Mouse (Mus musculus) heart, adult 2 months (tissue): ENCODE measurements around the gene Zbtb21.

ENCODE experiments used
- CTCF ChIP-seq: fragments of 200-600 bp; IDR thresholded peaks from 2 replicates; pipeline ENCODE4 v1.8.1; 2022; ENCODE audit warnings: antibody characterized with exemption, mild to moderate bottlenecking, moderate library complexity
- POLR2A ChIP-seq: fragments of 200-500 bp; IDR thresholded peaks from 2 replicates; pipeline ENCODE4 v1.6.1; 2011; ENCODE audit warnings: mild to moderate bottlenecking, low read depth, low read length, control low read depth; ENCODE audit not compliant: insufficient read depth

DNA sequence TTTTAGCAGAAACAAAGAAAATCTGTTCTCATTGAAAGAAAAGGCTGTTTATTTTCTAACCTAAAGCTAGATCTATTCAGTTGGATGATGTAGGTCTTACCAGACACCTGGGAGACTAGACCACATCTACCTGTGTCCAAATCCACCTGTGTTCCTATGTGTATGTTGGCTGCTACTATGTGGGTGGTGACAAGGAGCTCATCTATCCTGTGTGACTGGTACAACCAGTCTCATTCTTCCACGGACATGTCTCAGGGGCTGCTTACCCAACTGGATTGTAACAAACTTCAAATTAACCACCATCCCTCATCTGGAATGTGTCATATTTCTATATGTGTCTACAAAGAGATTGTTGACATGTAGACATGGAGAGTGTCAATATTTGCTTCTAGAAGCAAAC is 38.7 kb downstream of the Zbtb21 start:
- TF ChIP-seq POLR2A, result no peak
- no peak for TF ChIP-seq CTCF
